Mouse (Mus musculus) embryonic fibroblast, embryonic 13.5 days (primary cell): Measurements from ENCODE around the gene Cfap77. TPM values are rescaled to one million over a fixed set of nuclear protein-coding genes. Genes with fewer than 3 reads are reported as not detected.
A peak's percentile ranks its signal among the peaks of the same experiment; 100 is the strongest.

Experiments used
- H3K27ac ChIP-seq: 2 replicates; pipeline ENCODE4 v1.5.1; 2012; ENCODE audit warnings: low read length, control low read depth, inconsistent platforms; ENCODE audit not compliant: insufficient read depth
- H3K4me1 ChIP-seq: 2 replicates; pipeline ENCODE4 v1.6.1; 2011; ENCODE audit warnings: low read length; ENCODE audit not compliant: control insufficient read depth, insufficient read depth
- H3K4me3 ChIP-seq: 2 replicates; pipeline ENCODE4 v1.5.1; 2011; ENCODE audit warnings: mild to moderate bottlenecking, control low read depth, low read length; ENCODE audit not compliant: insufficient read depth
- CTCF ChIP-seq: IDR thresholded peaks from 2 replicates; pipeline ENCODE4 v1.5.1; 2011; ENCODE audit warnings: mild to moderate bottlenecking, control low read depth, low read length, moderate library complexity, borderline replicate concordance; ENCODE audit not compliant: insufficient read depth
- POLR2A ChIP-seq: IDR thresholded peaks from 2 replicates; pipeline ENCODE4 v1.6.1; 2011; ENCODE audit warnings: low read depth, mild to moderate bottlenecking, control low read depth, low read length, moderate library complexity
- polyA plus RNA-seq: library from polyadenylated mRNA; stranded (reverse); fragments of >200 nt; gene quantifications from 2 replicates; pipeline ENCODE4 v1.2.4, GENCODE M21; 2011; ENCODE audit warnings: low read depth; ENCODE audit not compliant: missing spikeins, insufficient read length

The Cfap77 gene
- polyA plus RNA-seq, 1 experiment = 0.76 TPM

DNA sequence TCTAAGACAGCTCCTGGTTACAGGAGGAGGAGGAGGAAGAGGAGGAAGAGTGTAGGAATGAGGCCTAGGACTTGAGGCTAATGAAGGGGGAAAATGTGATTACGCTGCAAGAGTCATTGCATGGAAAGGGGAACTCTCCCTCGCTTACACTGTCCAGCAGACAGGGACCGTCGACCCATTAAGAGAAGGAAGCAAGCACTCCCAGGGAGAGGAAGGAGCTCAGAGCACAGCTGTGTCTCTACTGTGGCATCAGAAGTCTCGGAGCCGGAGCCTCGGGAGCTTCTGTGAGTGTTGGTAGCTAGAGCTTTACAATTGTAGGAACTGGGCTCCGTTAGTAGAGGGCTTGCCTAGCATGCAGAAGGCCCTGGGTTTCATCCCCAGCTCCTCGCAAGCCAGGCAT lies 50.8 kb downstream of the Cfap77 start:
- TF ChIP-seq CTCF (no peak), POLR2A (no peak)
- Histone ChIP-seq H3K4me1 (no peaks in the 10 kb centered on the region), H3K27ac (no peak overlapping the region), H3K4me3 (no peak overlapping the region)

DNA sequence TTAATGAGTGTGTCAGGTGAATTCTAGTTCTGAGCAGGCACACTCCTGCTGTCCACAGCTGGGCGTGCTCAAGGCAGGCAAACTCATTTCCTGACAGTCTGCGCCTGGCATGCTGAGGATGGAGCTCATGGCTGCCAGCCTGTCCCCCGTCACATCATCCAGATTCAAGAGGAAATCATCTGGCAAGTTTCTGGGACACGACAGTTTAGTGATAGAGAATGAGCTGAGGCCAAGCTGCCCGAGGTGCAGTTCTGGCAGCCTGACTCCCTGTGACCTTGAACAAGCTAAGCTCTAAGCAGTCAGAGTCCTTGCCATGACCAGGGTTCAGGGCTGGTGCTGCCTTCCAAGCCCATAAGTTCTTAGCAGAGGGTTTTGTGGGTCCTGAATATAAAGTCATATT lies 56.6 kb downstream of the Cfap77 start:
- Histone ChIP-seq H3K27ac (no peak overlapping the region), H3K4me1 (no peaks in the 10 kb centered on the region)

GRCm38 (mm10) chr2:28997161-28997834 lies 57.6 kb downstream of the Cfap77 start:
- H3K4me1 ChIP-seq = no peaks in the 10 kb centered on the region
- TF ChIP-seq POLR2A (no peak), CTCF (no peak)
- no peak overlapping the region for H3K27ac ChIP-seq
- H3K4me3 ChIP-seq = no peak overlapping the region

More for the DNA sequence above, 56.6 kb downstream of the Cfap77 start:
- TF ChIP-seq POLR2A (no peak), CTCF (no peak)
- no peak overlapping the region for H3K4me3 ChIP-seq

DNA sequence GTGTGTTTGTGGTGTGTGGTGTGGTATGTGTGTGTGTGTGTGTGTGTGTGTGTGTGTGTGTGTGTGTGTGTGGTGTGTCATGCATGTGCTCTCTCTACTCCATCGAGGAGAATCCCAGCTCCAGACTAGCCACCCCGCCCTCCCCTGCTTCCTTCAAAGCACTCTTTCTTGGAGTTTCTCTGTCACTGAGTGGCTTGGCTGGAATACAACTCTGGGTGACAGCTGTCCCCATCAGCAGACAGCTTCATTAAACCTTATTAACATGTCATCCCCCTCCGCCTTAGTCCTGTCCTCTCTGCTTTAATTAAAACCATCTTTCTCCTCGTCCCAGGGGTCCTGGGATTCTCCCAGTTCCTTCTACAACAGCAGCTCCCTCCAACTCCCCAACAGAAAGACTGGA lies 59.4 kb downstream of the Cfap77 start:
- no peak overlapping the region for H3K4me3 ChIP-seq
- TF ChIP-seq POLR2A = no peak
- TF ChIP-seq CTCF = no peak
- no peaks in the 10 kb centered on the region for H3K4me1 ChIP-seq
- H3K27ac ChIP-seq = no peak overlapping the region

- Histone ChIP-seq H3K27ac (no peak overlapping the region), H3K4me1 (no peaks in the 10 kb centered on the region), H3K4me3 (no peak overlapping the region)
- no peak for TF ChIP-seq POLR2A
- TF ChIP-seq CTCF = no peak
Observed at GRCm38 (mm10) chr2:28994014-28994413, 60.9 kb downstream of the Cfap77 start.

DNA sequence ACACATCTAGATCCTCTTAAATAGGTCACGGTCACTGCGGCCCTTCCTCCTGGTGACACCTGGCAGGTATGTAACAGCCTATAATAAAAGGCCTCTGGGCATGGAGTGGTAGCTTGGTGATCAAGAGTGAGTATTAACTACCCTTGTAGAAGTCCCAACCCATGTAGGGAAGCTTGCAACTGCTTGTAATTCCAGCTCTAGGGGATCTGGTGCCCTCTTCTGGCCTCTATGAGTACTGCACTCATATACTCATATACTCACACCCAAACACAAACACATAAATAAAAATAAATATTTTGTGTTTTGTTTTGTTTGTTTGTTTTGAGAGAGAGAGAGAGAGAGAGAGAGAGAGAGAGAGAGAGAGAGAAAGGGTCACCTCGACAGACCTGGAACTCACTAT lies 66.1 kb downstream of the Cfap77 start:
- Histone ChIP-seq H3K4me3 (no peak overlapping the region), H3K27ac (no peak overlapping the region), H3K4me1 (no peaks in the 10 kb centered on the region)
- TF ChIP-seq CTCF (no peak), POLR2A (no peak)

GRCm38 (mm10) chr2:28980080-28980910 lies 74.6 kb downstream of the Cfap77 start:
- no peak overlapping the region for H3K27ac ChIP-seq
- TF ChIP-seq CTCF = no peak
- TF ChIP-seq POLR2A = no peak
- no peaks in the 10 kb centered on the region for H3K4me1 ChIP-seq
- H3K4me3 ChIP-seq = no peak overlapping the region

GRCm38 (mm10) chr2:28978461-28978860 lies 76.4 kb downstream of the Cfap77 start:
- TF ChIP-seq CTCF (no peak), POLR2A (no peak)
- no peak overlapping the region for H3K27ac ChIP-seq
- no peaks in the 10 kb centered on the region for H3K4me1 ChIP-seq
- H3K4me3 ChIP-seq = no peak overlapping the region

DNA sequence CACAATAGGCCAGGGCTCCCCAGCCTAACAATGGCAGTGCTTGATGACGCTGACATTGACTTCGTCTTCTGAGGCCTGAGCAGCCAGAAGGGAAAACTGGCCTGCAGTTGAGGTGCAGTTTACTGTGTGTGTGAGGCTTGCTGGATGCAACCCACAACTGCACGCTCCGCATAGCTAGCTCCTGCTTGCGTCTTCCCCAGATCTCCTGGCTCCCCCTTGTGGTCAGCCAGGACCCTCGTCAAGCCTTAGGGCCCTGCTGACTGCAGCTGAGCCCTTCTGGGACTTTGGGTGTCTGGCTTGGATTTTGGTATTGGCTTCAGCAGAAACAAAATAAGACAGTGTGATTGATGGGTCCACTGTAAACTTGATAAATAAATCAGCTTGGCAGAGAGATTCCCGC lies 78.2 kb downstream of the Cfap77 start:
- no peak overlapping the region for H3K4me3 ChIP-seq
- no peaks in the 10 kb centered on the region for H3K4me1 ChIP-seq
- TF ChIP-seq CTCF = peak; percentile 95
- no peak for TF ChIP-seq POLR2A
- H3K27ac ChIP-seq = no peak overlapping the region

- H3K4me3 ChIP-seq = no peak overlapping the region
- TF ChIP-seq CTCF (no peak), POLR2A (no peak)
- H3K4me1 ChIP-seq = no peaks in the 10 kb centered on the region
- no peak overlapping the region for H3K27ac ChIP-seq
Observed at GRCm38 (mm10) chr2:28975604-28976003, 79.3 kb downstream of the Cfap77 start.
